Mouse (Mus musculus) activated CD4-positive, CD25-positive, alpha-beta regulatory T cell, adult 4 months (primary cell): ENCODE data around the gene Tmem131l. TPM values are rescaled to one million over a fixed set of nuclear protein-coding genes. Genes with fewer than 3 reads are reported as not detected.
A peak's percentile ranks its signal among the peaks of the same experiment; 100 is the strongest.

Experiments
- ATAC-seq: one replicate; pipeline ENCODE4 v1.8.0; 2017
- polyA plus RNA-seq, 2 experiments: library from polyadenylated mRNA; unstranded; fragments of 100-300 nt; shearing (Covaris generic); gene quantifications; one replicate each; pipeline ENCODE4 v1.2.1; 2017

Tmem131l gene
- polyA plus RNA-seq = 10 to 100 TPM; 28.5 to 36.1 TPM

DNA sequence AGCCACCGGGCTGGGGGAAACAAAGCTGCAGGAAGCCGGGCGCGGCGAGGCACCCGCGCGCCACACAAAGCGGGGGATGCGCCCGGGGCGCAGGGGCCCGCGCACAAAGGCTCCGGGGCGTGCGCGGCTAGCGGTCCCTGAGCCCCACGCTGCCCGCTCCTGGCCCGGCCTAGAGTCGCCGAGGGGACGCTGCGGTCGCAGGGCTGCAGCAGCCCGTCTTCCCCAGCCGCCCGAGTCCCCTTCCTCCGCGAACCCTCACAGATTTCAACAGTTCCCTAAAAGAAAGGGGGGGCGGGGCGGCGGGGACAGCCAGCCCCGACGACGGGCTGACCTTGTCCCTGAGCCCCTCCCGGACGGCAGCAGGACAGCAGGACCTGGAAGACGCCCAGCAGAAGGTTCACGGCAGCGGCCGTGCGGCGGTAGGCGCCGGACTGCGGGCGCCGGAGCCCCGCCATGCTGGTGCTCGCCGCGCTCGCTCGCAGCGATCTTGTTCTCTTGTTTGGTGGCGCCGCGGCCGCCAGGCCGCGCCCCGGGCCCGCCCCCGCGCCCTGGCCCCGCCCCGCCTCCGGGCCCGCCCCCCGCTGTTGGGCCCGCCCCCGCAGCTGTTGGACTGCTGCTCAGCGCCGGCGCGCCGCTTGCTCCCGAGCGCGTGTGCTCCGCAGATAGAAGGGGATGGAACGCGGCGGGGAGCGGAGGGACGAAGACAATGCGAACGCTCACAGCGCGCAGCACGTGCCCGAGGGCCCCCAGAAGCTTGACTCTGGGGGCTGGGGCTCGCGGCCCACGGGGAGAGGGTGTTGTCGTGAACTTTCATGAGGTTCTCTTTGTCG, at the start of gene Tmem131l:
Gene Tmem131l (minus strand): TSS at position 530 of the 830 bp plus-strand sequence.
- ATAC-seq = peak; percentile 33

DNA sequence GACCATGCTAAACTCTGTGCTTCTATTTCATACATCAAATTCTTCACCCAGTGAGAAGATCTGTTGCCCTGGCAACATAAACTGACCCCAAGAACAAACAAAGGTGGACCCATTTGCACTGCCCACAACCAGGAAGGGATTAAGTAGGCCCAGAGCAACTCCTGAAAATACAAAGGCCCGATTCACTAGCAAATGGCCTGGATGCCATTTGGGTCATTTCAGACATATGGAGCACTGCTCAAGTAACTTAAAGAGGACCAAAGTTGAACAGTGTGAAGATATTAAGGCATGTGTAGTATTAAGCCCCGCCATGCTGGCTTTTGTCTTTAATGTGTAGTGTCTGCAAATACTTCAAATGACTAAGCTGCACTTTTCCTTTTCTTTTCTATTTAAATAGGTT, 46.9 kb upstream of the Tmem131l start:
- no peak for ATAC-seq

DNA sequence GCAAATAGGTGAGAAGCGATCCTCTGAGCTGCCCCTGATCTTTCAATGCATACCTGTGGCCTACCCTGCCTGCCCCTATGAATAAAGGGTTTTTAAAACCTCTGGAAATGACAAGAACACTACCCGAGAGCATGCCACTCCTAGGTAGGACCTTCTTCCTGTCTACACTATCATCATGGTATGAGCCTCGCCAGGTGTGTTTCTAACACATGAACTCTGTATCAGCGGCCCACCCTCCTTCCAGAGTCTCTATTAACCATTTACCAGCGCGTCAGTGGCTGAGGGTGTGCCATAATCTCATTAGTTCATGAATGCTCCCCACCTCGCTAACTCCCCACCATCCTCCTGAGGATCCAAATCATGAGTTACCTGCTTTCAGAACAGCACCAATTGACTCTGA, 46.4 kb upstream of the Tmem131l start:
- no peak for ATAC-seq

DNA sequence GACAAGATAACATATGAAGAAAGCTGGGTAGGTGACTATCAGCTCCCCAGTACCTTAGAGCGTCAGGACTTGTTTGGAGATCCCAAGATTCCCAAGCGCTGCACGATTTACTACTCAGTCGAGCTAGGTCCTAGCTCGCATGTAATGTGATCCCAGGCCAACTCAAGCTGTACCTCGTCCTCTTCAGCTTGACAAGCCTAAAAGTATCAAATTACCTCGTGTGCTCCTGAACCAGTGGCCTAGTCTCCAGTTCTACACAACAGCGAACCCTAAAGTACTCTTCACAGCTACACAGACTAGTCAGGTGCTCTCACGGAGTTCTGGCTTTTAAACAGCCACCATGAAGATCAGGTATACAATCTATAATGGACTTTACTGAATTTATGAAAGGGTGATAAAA, 45.5 kb upstream of the Tmem131l start:
- ATAC-seq = no peak

DNA sequence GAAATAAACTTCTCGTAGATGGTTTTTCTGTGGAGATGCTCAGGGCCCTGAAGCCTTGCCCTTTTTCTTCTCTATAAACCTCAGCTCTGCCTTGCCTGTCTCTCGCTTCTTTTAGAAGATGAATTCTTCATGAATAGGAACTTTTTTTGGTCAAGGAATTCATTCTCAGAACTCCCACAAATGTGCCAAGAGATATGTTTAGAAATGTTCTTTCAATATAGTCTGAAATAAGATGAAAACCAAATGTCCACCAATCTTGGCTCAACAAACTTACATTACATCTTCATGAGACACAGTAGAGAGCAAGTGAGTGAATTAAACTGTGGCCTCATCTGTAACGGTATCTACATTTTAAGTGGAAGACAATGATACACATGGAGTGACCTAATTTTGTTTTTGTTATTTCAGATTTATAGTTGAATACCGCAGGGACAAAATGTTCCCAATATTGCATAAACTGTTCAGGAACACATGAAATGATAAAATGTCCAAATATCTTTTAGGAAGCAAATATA, 41.3 kb upstream of the Tmem131l start:
- no peak for ATAC-seq

DNA sequence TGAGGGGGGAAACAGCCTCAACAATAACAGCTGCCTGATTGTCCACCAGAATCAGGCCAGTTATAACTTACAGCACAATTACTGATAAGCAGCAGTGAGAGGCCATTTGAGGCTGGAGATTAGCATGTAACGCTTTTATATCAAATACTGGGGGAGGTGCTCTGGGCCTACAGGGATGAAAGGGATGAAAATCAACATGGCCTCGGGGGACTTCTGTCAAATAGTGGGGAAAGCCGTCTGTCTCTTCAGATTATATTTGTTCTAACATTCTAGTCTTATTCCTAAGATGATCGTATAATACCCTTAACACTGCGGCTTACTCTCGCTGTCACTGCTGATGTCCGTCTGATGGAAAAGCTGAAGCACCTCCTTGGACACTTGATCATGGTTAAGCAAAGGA, 40.1 kb upstream of the Tmem131l start:
- ATAC-seq = no peak

DNA sequence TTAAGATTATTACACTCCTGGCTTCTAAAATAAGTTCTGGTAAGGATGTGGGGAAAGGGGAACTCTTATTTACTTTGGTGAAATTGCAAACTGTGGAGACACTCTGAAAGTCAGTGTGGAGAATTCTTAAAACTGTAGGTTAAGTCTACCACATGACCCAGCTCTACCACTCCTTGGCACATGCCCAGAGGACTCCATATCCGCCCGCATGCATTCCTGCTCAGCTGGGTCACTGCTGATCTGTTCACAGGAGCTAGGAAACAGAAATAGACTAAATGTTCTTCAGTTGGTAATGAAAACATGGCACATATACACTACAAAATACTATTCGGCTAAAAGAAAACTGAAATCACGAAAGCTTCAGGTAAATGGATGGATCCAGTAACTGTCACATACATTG, 37.5 kb upstream of the Tmem131l start:
- ATAC-seq = no peak

DNA sequence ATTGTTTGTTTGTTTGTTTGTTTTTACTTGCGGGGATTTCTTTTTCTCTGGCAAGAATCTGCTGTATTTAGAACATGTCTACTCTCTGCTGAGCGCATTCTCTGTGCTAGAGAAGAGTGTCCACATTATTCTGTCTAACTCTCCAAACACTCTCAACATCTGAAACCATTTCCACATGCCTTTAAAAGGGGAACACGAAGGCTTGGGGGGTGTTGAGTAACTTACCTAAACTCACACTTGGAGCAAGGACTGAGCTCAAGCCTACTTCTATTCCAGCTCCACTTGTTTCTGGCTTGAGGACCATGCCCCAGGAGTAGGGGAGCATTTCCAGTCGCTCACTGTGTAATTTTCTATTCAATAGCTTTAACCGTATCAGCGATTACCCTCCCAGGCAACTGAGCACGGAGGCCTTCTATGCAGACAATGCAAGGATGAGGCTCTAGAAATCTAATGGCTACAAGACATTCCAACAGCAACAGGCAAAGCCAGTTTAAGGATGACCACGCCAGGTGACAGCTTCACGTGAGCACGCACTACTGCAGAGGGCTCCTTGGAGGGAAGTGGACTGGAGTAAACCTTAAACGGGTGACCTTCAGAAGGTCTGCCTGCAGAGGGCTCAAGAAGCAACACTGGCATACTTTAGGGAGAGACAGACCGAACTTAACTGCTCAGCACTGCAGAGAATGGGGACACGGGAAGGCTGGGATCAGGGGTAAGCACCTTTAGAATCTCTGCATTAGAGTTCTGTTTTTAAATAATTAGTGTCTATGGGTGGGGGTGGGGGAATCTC, 36.8 kb upstream of the Tmem131l start:
- ATAC-seq = no peak

DNA sequence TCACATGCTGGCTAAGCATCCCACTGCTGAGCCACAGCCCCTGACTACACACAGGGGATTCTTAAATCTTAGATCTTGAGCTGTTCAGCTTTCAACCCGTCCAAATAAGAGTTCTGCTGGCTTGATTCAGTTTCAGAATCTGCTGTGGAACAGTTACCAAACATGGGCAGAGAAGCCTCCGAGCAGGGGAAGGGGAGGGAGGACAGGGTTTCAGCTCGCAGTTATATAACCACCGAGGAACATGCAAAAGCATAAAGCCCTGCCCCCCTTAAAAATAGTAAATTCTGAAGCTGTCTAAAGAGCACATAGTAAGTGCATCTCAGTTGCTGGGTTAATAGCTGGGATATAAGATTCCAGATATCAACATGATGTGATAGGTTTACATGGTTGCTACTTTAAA, 35.5 kb upstream of the Tmem131l start:
- ATAC-seq = peak; percentile 74

DNA sequence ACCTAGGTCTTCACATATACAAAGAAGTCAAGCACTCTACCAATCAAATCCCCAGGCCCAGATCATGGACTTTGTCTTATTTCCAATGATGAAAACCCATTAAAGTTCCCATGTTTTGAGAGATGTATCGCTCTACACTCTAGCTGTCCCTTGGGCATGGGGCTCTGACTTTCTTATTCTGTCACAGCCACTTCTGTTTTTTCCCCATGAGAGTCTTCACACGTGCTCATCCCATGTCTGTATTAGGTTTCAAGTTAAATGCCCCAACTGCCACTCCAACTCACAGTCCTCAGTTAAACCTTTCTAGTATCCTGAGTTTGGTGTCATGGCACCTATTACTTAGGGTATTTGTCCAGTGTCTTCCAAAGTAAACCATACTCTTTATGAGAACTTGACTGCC, 34.8 kb upstream of the Tmem131l start:
- no peak for ATAC-seq

DNA sequence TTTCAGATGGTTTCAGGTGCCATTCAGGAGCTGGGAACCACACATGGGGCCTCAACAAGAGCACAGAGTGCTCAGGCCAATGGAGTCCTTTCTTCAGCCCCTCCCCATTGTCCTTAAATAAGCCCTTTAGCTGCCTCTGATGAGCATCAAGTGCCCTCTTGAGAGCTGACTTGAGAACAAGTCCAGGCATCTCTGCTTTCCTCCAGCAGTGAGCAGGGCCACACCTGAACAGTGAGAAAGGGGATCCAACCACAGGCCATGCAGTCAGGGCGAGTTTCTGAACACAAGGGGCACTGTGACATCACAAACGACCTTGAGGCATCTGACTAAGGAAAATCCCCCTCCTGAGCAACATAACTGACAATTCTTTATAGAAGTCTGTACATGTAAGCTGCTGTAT, 31.7 kb upstream of the Tmem131l start:
- no peak for ATAC-seq

DNA sequence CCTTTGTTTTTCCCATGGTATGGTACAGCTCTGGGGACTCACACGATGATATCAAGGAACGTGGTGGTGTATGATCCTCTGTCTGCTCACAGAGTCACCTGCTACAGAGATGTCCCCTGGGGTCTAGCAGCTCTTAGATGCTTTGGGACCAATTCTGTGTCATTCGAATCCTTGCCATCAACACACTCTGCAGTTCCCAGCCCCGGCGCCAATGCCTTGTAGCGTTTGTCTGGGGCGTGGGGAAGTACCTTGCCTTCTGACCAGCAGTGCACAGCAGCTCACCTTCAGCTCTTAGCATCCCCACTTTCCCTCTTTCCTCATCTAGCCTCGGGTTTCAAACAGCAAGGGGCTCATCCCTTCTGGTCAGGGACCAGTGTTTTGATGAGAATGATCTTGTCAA, 30.8 kb upstream of the Tmem131l start:
- no peak for ATAC-seq

DNA sequence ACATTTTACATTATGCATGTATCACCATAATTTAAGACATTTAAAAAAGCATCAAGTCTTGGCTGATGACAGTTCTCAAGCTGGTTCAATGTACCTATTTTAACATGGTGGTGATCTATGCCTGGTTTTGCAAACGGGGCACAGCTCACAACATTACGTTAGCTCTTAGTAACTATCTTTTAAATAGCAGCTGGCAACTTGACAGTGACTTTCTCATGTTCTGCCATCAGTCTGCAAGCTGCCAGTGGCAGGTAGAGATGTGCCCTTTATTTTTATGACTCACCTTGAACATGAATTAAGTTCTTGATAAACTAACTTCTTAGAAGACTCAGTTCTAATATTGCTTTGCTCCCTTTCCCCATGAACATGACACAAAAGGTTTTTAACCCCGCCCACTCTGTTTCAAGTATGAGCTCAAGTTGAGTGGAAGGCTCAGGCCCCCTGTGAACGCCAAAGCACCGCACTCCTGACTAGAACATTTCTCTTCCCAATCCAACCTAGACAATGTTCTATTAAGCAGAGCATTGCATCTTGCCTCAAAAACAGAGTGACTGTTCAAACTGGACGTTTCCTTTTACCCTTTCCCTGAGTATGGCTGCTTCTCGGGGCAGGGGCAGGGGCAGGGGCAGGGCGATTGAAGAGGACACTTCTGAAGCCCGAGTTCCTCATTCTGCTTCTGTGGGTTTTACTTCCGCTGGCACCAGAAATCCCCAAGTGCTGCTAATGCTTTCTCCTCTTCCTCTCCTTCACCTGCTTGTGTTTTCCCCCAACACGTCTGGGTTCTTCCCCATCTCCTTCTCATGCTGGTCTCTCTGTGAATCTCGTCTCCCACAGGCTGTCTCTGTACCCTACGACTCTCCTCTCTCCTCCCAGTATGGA, 29.1 kb upstream of the Tmem131l start:
- ATAC-seq = peak; percentile 78

DNA sequence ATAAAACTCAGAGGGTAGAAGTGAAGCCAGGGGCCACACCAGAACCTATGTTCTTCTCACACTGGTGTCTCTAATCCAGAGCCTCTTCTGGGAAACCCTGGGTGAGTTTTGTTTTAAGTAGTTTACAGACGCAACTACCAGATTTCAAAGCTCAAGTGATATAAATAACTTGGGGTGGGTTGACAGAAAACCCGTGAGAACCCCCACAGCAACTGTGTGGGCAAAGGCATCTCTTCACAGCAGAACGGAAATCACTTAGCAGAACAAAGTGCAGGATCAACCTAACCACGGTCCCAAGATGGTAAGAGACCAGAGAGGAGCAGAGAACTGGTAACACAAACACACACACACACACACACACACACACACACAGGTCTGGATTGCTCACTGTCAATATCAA, 25.9 kb upstream of the Tmem131l start:
- peak; percentile 63 for ATAC-seq

DNA sequence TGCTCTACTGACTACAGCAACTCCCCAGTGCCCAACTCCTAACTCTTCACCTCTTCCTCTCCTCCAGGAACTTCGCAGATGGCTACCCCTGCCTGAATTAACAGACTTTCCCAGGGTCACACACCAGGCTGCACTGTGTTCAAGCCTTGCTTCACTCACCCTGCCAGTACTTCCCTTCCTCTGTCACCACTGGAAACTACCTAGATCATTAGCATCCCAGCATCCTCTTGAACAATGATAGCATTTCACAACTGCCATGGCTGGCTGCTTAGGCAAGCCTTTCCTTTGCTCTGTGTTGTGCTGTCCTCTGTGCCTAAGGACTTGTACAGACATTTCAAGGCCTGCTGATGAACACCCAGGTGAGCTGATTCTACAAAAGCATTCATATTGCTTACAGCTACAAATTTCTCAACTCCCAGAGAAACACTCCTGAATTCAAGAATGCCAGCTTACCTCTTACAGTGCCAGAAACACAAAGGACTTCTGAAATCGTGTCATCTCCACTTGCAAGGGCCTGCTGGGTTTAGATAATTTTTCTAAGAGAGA, 23.5 kb upstream of the Tmem131l start:
- no peak for ATAC-seq

DNA sequence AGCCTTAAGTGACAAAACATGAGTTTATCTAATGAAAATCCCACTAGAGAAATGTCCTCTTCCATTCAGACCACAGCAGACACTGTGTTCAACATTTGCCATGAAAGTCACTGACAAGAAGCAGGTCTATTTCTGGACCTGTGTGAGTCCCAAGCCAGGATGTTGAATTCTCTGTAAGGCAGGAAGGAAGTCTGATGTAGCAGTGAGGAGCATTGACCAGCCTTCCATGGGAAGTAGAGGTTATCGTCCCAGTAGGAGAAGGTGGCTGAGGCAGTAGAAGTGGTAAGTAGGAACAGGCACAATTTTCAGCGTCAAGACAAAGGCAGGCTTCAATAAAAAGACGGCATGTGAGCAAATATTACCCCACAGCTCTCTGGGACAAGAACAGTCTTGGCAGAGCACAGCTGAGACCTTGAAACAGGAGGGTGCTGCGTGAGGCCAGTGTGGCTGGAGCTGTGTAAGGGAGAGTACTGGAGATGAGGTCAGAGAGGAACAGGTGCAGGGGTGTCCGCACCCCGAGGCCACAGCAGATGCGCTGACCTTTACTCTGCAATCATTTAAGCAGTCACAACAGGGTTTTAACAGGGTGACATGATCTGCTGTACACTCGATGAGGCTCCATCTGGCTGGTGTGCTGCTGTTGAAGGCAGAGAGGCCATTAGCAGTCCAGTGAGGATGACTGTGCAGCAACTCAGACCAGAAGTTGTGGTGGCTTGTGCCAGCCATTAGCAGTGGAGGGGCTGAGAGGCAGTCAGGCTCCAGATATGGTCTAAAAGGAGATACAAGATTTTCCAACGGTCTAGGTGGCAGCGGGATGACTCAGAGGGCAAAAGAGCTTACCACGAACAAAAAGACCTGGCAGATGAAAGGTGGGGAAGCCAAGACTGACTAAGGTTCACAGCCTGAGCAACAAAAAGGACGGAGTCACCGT, 21.8 kb upstream of the Tmem131l start:
- ATAC-seq = no peak

DNA sequence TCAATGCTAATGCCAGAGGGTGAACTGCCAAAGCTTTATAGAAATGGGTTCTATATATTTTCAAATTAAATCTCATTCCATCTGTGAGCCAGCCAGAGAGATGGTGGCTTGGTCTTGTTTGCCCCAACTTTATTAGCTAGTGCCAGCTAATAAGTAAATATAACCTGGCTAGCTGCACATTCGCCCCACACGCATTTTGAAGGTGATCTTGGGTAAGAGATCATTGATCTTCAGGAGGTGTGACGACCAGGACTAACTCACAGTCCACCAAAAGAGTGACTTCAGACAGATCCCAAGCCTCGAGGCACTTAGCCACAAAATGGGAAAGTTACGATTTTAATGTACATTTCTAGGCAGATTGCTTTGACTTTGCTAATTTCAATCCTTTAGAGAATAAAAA, 21.0 kb upstream of the Tmem131l start:
- no peak for ATAC-seq

DNA sequence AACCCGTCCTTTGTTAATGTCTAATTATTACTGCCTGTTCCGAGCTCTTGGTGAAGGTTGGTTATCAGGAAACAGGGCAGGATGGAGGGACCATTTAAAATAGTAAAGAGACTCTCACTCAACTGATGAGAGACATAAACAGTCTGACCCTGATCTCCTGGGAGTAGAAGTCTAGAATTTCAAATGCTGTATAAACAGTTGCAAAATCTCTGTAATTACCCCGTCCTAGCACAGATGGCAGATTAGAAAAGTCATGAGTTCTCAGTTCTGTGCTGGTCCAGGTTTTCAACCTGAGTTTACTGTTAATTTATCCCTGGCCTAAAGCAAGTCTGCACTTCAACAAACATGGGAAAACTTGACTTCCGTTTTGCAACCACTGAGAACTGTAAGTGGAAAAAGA, 20.2 kb upstream of the Tmem131l start:
- no peak for ATAC-seq

DNA sequence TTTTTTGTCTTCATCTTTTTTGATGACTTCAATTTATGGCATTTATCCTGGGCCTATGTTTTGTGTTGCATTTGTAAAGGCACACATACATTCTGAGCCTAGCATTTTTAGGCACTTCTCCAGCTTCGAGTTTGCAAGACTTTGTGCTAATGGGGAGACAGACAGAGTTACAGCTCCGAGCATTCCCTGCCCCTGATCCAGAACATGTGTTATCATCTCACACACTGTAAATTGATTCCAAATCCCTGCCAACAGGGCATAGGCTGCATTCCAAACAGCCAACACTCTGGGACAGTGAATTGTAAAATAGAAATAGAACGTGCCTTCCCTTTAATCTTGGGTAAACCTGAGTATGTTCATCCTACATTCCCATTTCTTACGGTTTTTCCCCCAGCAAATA, 19.7 kb upstream of the Tmem131l start:
- no peak for ATAC-seq

DNA sequence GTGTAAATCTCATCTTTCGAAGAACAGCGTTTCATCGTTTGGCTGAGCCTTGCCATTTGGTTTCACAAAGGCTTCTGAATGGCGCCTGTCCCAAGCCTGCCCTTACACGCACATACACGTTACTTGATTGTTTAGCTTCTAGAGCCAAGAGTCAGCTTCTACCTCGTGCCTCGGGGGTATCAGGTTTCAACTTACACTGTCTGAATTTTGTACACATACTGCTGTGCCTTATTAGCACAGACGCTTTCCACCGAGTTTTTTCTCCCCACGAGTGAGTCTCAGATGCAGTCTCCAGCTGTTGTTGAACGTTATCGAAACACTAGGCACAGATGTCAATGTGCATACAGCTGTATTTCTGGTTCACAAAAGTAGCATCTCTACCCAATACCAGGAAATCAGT, 19.3 kb upstream of the Tmem131l start:
- ATAC-seq = no peak

DNA sequence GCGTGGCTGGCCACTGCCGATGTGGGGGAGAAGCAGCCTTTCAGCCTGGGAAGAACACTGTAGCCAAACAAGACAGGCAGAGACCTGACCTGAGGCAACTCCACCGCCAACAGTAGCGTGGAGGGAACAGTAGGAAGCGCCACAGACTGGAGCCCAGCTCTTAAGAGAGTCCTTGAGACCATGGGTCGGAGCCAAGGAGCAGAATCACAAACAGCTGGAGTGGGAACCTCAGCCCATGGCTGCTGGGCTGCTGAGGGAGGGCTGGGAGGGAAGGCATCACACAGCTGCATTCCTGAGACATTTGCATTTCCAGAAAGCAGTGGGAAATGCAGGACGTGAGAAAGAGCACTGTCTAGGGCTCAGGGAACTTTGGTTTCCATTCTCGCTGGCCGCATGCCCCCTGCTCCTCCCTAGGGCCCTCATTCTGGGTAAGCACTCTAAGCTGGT, 8.8 kb upstream of the Tmem131l start:
- ATAC-seq = no peak
